Mouse (Mus musculus) cerebral cortex, adult 2 months (tissue): ENCODE data around the gene Rai2.

ENCODE experiments used
- WGBS: fragments of 180-500 bp; shearing (Covaris S2); methylation state at CpG from one replicate; pipeline ENCODE4 v1.1.7; 2018; 5-methylcytosine and 5-hydroxymethylcytosine counted together

Rai2 gene

DNA sequence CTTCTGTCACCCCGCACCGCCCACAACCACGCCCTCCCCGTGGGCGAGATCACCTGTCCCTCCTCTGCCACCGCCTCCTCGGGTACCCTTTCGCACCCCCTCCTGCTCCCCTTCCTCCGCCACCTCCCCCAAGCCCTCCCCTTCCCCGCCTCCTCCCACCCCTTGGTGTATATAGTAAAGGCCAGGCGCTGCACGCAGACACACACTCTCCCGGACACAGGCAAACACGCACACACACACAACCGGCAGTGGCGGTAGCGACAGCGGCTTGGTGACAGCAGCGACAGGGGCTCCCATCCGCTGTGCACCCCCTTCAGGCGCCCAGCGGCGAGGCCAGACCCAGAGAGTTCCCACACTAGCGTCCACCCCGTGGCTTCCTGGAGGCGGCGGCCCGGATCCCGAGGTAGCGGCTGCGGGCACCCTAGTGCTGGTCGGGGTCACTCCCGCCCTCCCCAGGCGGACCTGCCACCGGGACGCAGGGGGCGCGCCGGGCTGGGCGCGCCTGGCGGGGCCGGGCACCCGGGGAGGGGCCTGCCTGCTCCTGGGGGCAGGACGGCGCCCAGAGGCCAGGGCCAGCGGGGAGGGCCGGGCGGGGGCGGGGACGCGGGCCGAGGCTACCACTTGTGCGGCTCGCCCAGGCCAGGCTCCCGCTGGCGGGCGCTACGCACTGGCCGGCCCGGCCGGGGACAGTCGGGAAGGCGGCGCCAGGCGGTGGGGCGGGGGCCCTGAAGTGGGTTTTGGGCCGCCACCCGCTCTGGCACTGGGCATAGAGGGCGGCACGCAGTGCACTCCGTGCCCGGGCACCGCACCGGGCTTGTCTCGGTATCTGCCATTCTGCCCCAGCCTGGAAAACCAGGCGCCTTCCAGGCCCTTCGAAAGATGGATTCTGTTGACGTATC, at the start of gene Rai2:
Gene Rai2, plus strand, starts transcription at position 205 of the 899 bp plus-strand sequence.
- WGBS, result 8% methylated on average over 39 of the region's 79 CpGs

DNA sequence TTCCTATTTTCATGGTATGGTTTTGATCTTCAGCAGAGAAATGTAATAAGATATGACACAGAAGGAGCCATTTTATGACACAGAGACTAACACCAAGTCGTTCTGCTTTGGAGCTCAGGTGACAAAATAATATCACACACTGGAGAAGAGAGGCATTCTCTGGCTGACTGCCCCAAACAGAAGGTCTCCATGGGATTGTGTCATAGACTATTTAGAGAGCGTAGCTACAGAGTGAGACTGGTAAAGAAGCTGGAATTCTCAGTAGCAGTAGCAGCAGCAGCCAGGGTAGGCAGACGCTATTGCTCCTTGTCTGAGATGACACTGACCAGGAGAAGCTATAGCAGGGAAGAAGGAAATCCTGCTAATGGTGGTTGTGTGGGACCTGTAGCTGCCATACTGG, 27.5 kb upstream of the Rai2 start:
- WGBS, result 66% methylated on average over 3 of the region's 3 CpGs

DNA sequence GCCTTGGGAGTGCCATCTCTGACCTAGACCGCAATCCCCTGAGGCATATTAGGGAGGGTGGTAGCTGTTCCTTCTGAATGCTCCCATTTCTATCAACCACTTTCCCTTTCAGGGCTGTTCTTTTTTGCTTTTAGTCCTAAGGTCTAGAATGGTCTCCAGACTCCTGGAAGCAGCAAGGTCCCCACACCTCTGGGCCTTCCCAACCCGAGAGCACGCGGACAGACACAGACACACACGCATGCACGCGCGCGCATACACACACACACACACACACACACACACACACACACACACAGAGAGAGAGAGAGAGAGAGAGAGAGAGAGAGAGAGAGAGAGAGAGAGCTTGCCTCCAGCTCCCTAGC, 385 bp upstream of the Rai2 start:
- WGBS, result 14% methylated on average over 5 of the region's 9 CpGs

DNA sequence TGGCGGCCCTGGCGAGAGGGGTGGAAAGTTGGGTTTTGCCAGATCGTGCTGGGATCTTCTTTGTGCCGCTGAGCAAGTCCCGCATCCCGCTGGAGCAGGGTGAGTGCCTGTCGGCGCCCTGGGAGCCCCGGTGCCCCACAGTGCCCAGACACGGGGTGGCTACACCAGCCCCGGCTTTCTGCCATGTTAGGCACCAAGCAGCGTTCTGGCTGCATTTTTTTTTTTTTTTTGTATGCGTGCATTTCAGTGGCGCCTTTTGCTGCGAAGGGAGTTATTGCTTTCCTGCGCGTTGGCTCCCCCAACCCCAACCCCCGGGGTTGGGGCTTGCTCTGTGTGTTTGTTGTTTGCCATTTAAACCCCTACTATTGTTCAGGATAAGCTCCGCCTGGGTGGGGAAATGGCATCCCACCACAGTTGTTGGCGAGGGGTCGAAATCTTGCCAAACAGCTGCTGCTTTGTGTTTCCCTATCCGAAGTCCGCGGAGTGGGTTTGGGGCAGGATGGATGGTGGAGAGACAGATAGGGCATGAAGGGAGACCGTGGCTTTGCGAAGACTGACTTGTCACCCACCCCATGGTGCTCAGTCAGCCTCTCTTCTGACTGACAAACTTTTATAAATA, 1.0 kb downstream of the Rai2 start:
- 4% methylated on average over 26 of the region's 26 CpGs for WGBS

GRCm38 (mm10) chrX:161718548-161718947, 1.7 kb downstream of the Rai2 start:
- WGBS, result 9% methylated on average over 11 of the region's 11 CpGs

- WGBS, result 58% methylated on average over 4 of the region's 4 CpGs
Measured at GRCm38 (mm10) chrX:161721082-161721481, 4.2 kb downstream of the Rai2 start.

GRCm38 (mm10) chrX:161723391-161723808, 6.5 kb downstream of the Rai2 start:
- WGBS, result 6% methylated on average over 9 of the region's 9 CpGs

- WGBS, result 74% methylated on average over 1 of the region's 1 CpGs
Measured at GRCm38 (mm10) chrX:161726257-161726656, 9.4 kb downstream of the Rai2 start.

- WGBS, result 44% methylated on average over 4 of the region's 4 CpGs
Measured at GRCm38 (mm10) chrX:161728507-161728906, 11.6 kb downstream of the Rai2 start.

- 70% methylated on average over 3 of the region's 3 CpGs for WGBS
Measured at GRCm38 (mm10) chrX:161731859-161732258, 15.0 kb downstream of the Rai2 start.

DNA sequence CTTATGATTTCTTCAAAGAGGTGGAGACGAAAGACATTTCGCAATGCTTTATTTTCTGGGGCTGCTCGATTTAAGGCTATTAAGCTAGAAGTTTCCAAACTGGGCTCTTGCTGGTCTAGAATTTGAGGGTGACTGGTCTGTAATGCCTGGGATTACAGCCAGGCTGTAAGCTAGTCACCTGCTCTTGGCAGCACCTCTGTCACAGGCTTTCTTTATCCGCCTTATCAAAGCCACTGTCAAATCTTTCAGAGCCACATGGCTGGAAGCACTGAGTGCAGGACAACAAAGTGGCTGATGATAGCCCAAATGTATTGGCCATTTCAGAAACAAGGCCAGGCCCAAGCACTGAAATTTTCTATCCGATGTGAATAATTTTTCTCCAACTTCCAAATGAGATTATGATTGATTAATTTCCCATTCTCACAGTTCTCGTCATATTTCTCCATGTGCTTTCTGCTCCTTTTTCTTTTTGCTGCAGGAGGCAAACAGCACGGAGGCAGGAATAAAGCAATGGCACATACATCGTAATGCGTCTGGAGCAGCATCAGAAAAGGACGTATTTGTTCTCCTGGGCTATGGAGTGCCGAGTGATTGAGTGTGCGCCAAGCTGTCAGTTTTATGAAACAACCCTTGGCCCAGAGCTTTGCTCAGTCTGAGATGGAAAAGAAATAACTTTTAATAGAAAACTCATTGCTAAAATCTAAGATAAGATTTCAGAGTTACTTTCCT, 16.9 kb downstream of the Rai2 start:
- WGBS, result 81% methylated on average over 12 of the region's 12 CpGs

DNA sequence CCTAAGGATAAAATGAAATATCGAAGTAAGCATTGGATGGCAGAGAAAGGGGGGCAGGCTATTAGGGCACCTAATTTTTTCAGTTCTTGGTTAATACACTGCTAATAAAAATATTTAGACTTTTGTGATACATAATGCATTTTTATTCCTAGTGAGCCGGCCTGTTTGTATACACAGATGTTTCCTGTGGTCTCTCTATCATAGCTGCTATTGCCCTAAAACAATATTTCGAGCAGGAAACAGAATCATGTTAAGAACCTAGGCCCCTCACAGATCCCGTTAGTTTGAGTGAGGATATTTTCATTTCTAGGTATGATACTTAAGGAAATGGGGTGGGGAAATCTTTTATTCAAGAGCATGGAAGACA, 17.4 kb downstream of the Rai2 start:
- WGBS, result 75% methylated on average over 4 of the region's 4 CpGs

DNA sequence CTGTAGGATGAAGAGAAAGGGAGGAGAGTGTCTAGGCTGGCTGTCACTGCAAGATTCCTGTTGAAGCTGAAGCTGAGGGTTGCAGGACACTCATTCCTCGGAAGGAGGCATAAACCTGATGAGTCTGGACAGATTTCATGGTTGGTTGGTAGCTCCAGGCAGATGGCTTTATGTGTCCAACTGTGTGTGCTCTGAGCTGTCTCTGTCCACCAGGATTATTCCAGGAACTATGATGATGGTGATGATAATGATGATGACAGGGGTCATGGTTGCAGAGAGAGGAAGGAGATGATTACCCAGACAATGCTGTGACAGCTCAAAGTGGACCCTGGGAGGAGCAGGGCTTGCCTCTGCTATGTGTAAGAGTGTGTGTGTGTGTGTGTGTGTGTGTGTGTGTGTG, 22.5 kb downstream of the Rai2 start:
- WGBS, result 93% methylated on average over 1 of the region's 1 CpGs

- 49% methylated on average over 3 of the region's 3 CpGs for WGBS
Measured at GRCm38 (mm10) chrX:161743080-161743479, 26.2 kb downstream of the Rai2 start.

- 67% methylated on average over 3 of the region's 3 CpGs for WGBS
Measured at GRCm38 (mm10) chrX:161745296-161745695, 28.4 kb downstream of the Rai2 start.

DNA sequence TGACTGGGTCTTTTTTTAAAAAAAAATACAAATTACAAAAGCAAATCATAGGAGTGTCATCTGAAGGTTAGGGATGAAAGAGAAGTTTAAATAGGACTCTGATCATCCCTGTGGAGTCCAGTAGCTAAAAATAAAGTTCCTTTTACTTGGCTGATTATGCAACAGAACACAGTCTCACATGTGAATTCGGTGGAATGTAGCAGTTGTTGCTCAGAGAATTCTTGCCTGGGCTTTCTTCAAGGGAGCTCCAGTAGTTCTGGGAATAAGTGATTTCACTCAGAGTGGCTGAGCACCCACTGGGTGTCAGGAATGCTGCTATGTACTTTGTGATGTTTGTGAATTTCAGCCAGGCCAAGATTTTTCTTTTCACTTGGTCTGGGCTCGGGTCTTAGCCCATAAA, 30.5 kb downstream of the Rai2 start:
- WGBS, result 34% methylated on average over 2 of the region's 2 CpGs

GRCm38 (mm10) chrX:161753514-161753913, 36.6 kb downstream of the Rai2 start:
- 65% methylated on average over 2 of the region's 2 CpGs for WGBS

- 35% methylated on average over 12 of the region's 12 CpGs for WGBS
Measured at GRCm38 (mm10) chrX:161776321-161776962, 59.6 kb downstream of the Rai2 start.

DNA sequence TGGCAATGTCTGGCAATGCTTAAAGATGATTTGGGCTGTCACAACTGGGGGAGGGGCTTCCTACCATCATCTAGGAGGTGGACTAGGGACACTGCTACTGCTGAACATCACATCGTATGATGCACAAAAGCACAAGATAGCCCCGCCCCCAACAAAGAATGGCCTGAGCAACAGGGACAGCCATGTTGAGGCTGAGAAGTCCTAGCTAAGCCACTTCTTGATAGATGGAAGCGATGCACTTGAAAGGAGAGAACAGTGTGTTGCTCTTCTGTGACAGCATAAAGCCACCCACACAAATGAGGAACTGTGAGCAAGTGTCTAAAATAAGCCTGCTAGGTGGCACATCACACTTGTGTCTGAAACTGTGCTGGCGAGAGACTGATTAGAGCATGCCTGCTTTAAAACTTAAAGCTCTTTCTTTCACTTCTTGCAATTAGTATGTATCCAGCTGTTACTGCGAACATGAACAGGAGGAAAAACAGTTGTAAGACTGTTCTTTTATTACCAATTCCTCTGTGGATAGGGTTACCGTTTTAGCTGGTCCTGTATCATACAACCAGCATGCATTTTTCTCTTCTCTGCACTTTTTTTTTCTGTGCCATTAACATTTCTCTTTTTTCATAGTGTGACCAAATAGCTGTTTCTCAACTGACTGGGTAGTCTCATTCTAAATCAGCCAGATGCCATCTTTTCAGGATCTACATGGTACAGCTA, 63.6 kb downstream of the Rai2 start:
- 36% methylated on average over 6 of the region's 6 CpGs for WGBS

DNA sequence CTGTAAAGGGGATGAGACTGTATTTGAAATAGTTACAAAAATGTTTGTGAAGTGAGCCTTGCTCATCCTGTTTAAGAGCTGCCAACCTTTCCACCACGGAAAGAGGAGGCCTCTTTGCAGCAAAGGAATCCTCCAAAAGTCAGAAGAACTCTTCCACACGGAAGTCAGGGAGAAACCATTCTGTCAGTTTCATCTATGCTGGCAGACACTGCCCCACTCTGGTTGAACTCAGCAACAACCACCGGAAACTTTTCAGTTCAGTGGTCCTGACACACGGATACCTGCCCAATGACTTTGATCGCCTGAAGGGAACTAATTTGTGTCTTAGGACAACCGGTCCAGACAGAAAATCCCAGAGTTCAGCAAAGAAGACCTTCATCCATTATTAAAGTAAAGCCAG, 73.3 kb downstream of the Rai2 start:
- 10% methylated on average over 6 of the region's 6 CpGs for WGBS

DNA sequence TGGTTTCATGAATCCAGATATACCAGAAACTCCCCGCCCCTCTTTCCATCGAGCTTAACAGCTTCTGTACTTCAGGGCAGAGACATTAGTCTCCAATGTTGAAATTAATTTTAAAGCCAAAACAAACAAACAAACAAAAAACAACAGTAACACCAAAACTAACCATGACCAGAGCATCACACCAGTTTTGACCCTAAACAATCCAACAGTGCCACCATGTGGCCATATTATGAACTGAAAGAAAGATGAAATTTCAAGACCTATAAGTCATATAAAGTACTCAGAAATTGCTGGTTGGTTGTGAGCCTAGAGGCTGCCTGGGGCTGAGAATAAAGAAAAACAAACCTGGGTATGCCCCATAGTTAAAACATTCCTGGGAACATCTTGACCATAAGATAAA, 109.3 kb downstream of the Rai2 start:
- WGBS, result 10% methylated on average over 2 of the region's 2 CpGs
